Mouse (Mus musculus) forebrain, embryonic 13.5 days (tissue): Measurements from ENCODE around the gene Tmem214. TPM values are rescaled to one million over a fixed set of nuclear protein-coding genes. Genes with fewer than 3 reads are reported as not detected.

Experiments
- ATAC-seq: fragments of 200-750 bp; cut with Nextera tagmentation; 2 replicates; pipeline ENCODE4 v1.8.0; 2017
- H3K27ac ChIP-seq: fragments of 300-500 bp; sonication (generic); 2 replicates; pipeline ENCODE4 v1.5.1; 2015; ENCODE audit warnings: inconsistent platforms, mild to moderate bottlenecking, moderate library complexity
- H3K27me3 ChIP-seq: fragments of 300-500 bp; sonication (generic); 2 replicates; pipeline ENCODE4 v1.6.1; 2015; ENCODE audit warnings: mild to moderate bottlenecking, inconsistent platforms
- H3K36me3 ChIP-seq: fragments of 300-500 bp; sonication (generic); 2 replicates; pipeline ENCODE4 v1.6.1; 2015; ENCODE audit warnings: mild to moderate bottlenecking, inconsistent platforms; ENCODE audit not compliant: poor library complexity, severe bottlenecking
- H3K4me1 ChIP-seq: fragments of 300-500 bp; sonication (generic); 2 replicates; pipeline ENCODE4 v1.6.1; 2015; ENCODE audit warnings: inconsistent platforms
- H3K4me2 ChIP-seq: fragments of 300-500 bp; sonication (generic); 2 replicates; pipeline ENCODE4 v1.6.1; 2015; ENCODE audit warnings: inconsistent platforms, mild to moderate bottlenecking, moderate library complexity
- H3K4me3 ChIP-seq: fragments of 300-500 bp; sonication (generic); 2 replicates; pipeline ENCODE4 v1.5.1; 2015; ENCODE audit warnings: mild to moderate bottlenecking, inconsistent platforms
- H3K9ac ChIP-seq: fragments of 300-500 bp; sonication (generic); 2 replicates; pipeline ENCODE4 v1.6.1; 2015; ENCODE audit warnings: mild to moderate bottlenecking, inconsistent platforms
- H3K9me3 ChIP-seq: fragments of 300-500 bp; sonication (generic); replicated peaks from 2 replicates; pipeline ENCODE4 v1.6.1; 2016; ENCODE audit warnings: inconsistent platforms
- WGBS: fragments of 180-500 bp; shearing (Covaris S2); methylation state at CpG from one replicate; pipeline ENCODE4 v1.1.7; 2015; 5-methylcytosine and 5-hydroxymethylcytosine counted together
- polyA plus RNA-seq: library from polyadenylated mRNA; unstranded; fragments of >200 nt; fragmentation: Nextera tagmentation; extraction: Ambion mirVana; gene quantifications from 2 replicates; pipeline ENCODE4 v1.2.1, GENCODE M21; 2015

The Tmem214 gene
- polyA plus RNA-seq, 1 experiment from 2014 or later, result 44.0 TPM

DNA sequence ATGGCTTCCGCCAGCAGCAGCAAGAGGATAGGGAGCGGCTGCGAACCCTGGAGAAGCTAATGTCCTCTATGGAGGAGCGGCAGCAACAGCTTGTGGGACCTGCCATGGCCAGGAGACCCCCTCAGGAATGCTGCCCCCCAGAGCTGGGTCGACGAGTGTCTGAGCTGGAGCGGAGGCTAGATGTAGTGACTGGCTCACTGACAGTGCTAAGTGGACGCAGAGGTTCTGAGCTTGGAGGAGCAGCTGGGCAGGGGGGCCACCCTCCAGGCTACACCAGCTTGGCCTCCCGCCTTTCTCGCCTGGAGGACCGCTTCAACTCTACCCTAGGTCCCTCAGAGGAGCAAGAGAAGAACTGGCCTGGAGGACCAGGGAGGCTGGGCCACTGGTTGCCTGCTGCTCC is 49.5 kb downstream of the Tmem214 start:
- Histone ChIP-seq H3K36me3 (no peaks in the 10 kb centered on the region), H3K4me3 (no peak overlapping the region), H3K4me1 (peaks cover 49% of the 10 kb centered on the region), H3K9me3 (no peaks in the 10 kb centered on the region), H3K27ac (no peak overlapping the region), H3K27me3 (no peaks in the 10 kb centered on the region; the same call in 1 of the 2 replicates), H3K9ac (no peak overlapping the region), H3K4me2 (no peak overlapping the region)
- no peak for ATAC-seq
- WGBS, result 88% methylated on average over 11 of the region's 11 CpGs

DNA sequence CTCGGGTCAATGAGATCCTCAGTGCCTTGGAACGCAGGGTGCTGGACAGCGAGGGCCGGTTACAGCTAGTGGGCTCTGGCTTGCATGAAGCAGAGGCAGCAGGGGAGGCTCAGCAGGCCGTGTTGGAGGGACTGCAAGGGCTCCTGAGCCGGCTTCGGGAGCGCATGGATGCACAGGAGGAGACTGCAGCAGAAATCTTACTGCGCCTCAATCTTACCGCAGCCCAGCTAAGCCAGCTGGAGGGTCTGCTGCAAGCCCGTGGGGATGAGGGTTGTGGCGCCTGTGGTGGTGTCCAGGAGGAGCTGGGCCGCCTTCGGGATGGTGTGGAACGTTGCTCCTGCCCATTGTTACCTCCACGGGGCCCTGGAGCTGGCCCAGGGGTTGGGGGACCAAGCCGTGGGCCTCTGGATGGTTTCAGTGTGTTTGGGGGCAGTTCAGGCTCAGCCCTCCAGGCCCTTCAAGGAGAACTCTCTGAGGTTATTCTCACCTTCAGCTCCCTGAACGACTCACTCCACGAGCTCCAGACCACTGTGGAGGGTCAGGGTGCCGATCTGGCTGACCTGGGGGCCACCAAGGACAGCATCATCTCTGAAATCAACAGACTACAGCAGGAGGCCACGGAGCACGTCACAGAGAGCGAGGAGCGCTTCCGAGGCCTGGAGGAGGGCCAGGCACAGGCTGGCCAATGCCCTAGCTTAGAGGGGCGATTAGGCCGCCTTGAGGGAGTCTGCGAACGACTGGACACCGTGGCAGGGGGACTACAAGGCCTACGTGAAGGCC is 50.3 kb downstream of the Tmem214 start:
- H3K4me2 ChIP-seq, result no peak overlapping the region
- no peaks in the 10 kb centered on the region for H3K9me3 ChIP-seq
- no peak overlapping the region for H3K9ac ChIP-seq
- no peaks in the 10 kb centered on the region for H3K36me3 ChIP-seq
- no peak overlapping the region for H3K4me3 ChIP-seq
- no peak overlapping the region for H3K27ac ChIP-seq
- no peaks in the 10 kb centered on the region; the same call in 1 of the 2 replicates for H3K27me3 ChIP-seq
- ATAC-seq, result no peak
- 85% methylated on average over 31 of the region's 31 CpGs for WGBS
- H3K4me1 ChIP-seq, result peaks cover 48% of the 10 kb centered on the region

DNA sequence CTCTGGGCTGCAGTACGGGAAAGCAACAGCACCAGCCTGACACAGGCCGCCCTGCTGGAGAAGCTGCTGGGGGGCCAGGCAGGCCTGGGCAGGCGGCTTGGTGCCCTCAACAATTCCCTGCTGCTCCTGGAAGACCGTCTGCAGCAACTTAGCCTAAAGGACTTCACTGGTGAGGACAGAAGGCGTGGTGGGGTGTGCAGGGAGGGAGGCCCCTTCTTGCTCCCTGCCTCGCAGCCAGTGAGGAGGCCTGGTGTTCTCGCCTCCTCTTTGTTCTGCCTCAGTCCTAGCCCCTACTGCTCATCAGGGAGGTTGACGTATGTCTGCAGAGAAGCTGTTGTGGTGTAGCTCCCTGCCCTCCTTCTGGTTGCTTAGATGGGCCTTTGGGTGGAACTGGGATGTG is 50.9 kb downstream of the Tmem214 start:
- Histone ChIP-seq H3K9me3 (no peaks in the 10 kb centered on the region), H3K4me3 (no peak overlapping the region), H3K27ac (no peak overlapping the region), H3K4me1 (peaks cover 42% of the 10 kb centered on the region), H3K9ac (no peak overlapping the region), H3K4me2 (no peak overlapping the region), H3K27me3 (no peaks in the 10 kb centered on the region; the same call in 1 of the 2 replicates), H3K36me3 (no peaks in the 10 kb centered on the region)
- WGBS, result 84% methylated on average over 8 of the region's 8 CpGs
- no peak for ATAC-seq

DNA sequence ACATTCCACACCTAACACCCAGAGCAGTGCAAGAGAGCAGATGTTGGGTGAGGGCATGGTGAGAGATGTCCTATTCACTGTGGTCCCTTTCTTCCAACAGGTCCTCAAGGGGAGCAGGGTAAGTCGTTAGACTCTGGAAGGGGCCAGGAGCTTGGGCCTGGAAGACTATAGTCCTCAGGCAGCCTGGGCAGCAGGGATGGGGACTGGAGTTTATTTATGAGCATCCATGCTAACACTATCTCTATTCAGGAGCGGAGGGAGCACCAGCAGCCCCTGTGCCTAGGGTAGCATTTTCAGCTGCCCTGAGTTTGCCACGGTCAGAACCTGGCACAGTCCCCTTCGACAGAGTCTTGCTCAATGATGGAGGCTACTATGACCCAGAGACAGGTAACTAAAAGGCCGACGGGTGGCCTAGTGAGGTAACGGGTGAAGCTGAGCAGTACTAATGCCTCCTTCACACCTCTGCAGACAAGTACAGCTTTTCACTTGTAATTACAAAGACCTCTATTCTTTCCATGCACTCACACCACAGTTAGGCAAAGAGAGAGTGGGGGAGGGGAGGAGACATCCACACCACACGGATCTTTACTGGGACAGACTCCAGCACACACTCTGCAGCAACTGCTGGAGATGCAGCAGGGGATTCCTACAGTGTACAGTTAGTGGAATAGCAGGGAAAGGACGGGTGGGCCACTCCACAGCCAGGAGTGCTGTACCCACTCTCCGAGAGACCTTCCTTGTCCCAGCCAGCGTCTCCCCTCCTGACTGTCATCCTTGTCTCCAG is 52.2 kb downstream of the Tmem214 start:
- no peak overlapping the region; the same call in 1 of the 2 replicates for H3K27ac ChIP-seq
- no peaks in the 10 kb centered on the region; the same call in 1 of the 2 replicates for H3K27me3 ChIP-seq
- H3K4me3 ChIP-seq, result no peak overlapping the region
- H3K4me2 ChIP-seq, result peak overlapping the region; percentile 88; the same call in 1 of the 2 replicates
- H3K9me3 ChIP-seq, result no peaks in the 10 kb centered on the region
- 0 out of 2 replicates have a peak overlapping the region, but pooled peaks have one; percentile 8 for H3K9ac ChIP-seq
- ATAC-seq, result no peak
- H3K36me3 ChIP-seq, result no peaks in the 10 kb centered on the region
- WGBS, result 61% methylated on average over 11 of the region's 11 CpGs
- peaks cover 40% of the 10 kb centered on the region for H3K4me1 ChIP-seq

DNA sequence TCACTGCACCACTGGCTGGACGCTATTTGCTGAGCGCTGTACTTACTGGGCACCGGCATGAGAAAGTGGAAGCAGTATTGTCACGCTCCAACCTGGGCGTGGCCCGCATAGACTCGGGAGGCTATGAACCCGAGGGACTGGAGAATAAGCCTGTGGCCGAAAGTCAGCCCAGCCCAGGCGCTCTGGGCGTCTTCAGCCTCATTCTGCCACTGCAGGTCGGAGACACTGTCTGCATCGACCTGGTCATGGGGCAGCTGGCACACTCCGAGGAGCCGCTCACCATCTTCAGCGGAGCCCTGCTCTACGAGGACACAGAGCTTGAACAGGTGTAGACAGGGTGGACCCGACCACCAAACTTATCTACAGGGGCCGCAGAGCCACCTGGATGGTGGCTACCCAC is 52.8 kb downstream of the Tmem214 start:
- H3K36me3 ChIP-seq, result no peaks in the 10 kb centered on the region
- H3K4me3 ChIP-seq, result 0 out of 2 replicates have a peak overlapping the region, but pooled peaks have one; percentile 2
- WGBS, result 64% methylated on average over 19 of the region's 19 CpGs
- no peaks in the 10 kb centered on the region for H3K9me3 ChIP-seq
- peaks cover 35% of the 10 kb centered on the region for H3K4me1 ChIP-seq
- no peak overlapping the region for H3K27ac ChIP-seq
- 0 out of 2 replicates have a peak, but pooled peaks have one; percentile 0 for ATAC-seq
- H3K4me2 ChIP-seq, result peak overlapping the region; percentile 88
- H3K27me3 ChIP-seq, result no peaks in the 10 kb centered on the region; the same call in 1 of the 2 replicates
- 0 out of 2 replicates have a peak overlapping the region, but pooled peaks have one; percentile 8 for H3K9ac ChIP-seq

DNA sequence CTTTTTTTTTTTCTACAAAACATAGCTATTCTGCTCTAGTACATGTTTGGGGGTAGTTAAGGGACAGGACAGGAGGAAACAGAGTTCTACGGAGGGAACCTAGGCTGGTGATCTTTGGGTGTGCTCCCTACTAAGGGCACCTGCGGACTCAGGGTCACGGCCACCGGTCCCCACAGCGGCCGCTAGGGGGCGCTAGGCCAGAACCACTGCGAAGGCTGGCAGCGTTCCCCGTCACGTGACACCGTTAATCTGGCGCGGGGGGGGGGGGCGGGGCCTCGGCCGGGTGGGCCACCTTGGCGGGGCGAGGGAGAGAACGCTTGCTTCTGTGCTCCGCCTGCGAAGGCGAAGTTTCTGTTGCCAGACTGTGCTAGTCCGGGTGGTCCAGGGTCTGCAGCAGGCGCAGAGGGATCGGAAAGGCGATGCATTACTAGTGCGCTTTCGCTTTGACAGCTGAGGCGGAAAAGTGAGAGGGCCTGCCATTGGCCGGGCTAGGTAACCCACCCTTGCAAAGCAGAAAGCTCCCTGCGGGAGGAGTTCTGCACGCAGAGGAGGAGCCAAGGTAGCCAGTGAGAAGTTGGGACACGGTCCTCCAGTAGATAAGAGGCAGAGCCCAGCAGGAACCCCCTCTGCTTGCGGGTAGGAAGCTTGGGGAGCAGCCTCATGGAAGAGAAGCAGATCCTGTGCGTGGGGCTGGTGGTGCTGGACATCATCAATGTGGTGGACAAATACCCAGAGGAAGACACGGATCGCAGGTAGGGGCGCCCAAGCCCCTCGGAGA is 53.6 kb downstream of the Tmem214 start, which contains the start of gene Khk:
Gene Khk, plus strand, starts transcription at position 176 of the 778 bp plus-strand sequence.
- Histone ChIP-seq H3K36me3 (no peaks in the 10 kb centered on the region), H3K27me3 (no peaks in the 10 kb centered on the region; the same call in 1 of the 2 replicates), H3K9ac (peak within 1 kb of the TSS; percentile 67), H3K4me1 (peaks cover 29% of the 10 kb centered on the region), H3K4me2 (peak within 1 kb of the TSS; percentile 88), H3K27ac (peak within 1 kb of the TSS; percentile 74), H3K4me3 (peak within 1 kb of the TSS; percentile 51), H3K9me3 (no peaks in the 10 kb centered on the region)
- under 1% methylated on average over 39 of the region's 40 CpGs for WGBS
- peak; percentile 86 for ATAC-seq

DNA sequence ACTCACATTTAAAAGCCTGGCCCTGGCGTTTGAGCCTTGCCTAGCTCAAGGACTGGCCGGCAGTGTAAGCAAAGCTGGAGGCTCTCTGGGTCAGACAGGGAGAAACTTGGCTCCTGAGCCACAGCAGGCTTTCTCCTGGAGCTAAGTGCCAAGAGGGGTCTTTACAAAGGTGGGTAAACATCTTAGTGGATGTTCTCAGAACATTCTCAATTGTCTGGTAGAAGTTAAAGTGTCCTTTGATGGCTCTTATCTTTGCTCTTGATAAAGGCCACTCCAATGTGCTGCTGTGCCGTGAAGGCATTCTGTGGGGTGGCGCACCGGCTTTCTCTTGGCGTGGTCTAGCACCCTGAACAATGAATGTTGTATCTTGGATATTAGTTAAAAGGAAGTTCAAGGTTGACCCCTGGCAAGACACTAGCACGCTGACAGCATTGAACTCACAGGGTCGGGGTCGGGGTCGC is 54.8 kb downstream of the Tmem214 start:
- H3K27ac ChIP-seq, result no peak overlapping the region
- no peak overlapping the region for H3K9ac ChIP-seq
- WGBS, result 79% methylated on average over 10 of the region's 10 CpGs
- no peak for ATAC-seq
- H3K36me3 ChIP-seq, result no peaks in the 10 kb centered on the region
- H3K9me3 ChIP-seq, result no peaks in the 10 kb centered on the region
- no peak overlapping the region for H3K4me3 ChIP-seq
- H3K4me2 ChIP-seq, result peak overlapping the region; percentile 88
- peaks cover 28% of the 10 kb centered on the region for H3K4me1 ChIP-seq
- H3K27me3 ChIP-seq, result no peaks in the 10 kb centered on the region; the same call in 1 of the 2 replicates

DNA sequence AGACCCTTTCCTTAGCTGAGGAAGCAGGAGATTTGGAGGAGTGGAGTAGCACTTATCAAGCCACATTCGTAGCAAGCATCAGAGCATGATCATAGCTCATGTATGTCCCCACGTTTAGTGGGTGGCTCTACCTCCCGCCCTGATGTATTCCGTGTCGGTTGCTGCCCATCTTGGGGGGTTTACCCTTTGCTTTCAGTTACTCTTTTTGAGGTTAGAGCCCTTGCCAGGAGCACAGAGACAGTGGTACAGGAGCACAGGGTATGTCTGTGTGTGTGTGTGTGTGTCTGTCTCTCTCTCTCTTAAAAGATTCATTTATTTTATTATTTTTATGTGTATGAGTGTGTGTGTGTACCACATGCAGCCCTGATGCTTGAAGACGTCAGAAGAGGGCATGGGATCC is 55.3 kb downstream of the Tmem214 start:
- Histone ChIP-seq H3K27ac (no peak overlapping the region), H3K4me3 (no peak overlapping the region), H3K9ac (no peak overlapping the region), H3K27me3 (no peaks in the 10 kb centered on the region; the same call in 1 of the 2 replicates), H3K9me3 (no peaks in the 10 kb centered on the region), H3K4me2 (no peak overlapping the region), H3K36me3 (no peaks in the 10 kb centered on the region), H3K4me1 (peaks cover 28% of the 10 kb centered on the region)
- ATAC-seq, result no peak
- 86% methylated on average over 6 of the region's 6 CpGs for WGBS

DNA sequence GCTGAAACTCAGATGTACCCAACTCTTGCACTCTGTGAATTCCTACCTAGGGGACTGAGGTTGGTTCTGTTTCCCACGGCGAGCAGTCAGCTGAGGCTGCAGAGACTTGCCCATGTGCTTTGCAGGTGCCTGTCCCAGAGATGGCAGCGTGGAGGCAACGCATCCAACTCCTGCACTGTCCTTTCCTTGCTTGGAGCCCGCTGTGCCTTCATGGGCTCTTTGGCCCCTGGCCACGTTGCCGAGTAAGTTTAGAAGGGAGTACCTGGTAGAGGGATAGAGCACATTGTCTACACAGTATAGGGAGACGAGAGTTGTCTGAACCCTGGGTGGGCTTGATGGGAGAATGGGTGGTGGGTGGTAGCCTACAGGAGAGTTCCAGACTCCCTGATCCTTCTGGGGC is 56.8 kb downstream of the Tmem214 start:
- no peak overlapping the region for H3K9ac ChIP-seq
- no peak overlapping the region for H3K4me2 ChIP-seq
- no peak for ATAC-seq
- H3K4me1 ChIP-seq, result peaks cover 27% of the 10 kb centered on the region
- no peaks in the 10 kb centered on the region for H3K36me3 ChIP-seq
- H3K27me3 ChIP-seq, result no peaks in the 10 kb centered on the region; the same call in 1 of the 2 replicates
- WGBS, result 82% methylated on average over 8 of the region's 8 CpGs
- H3K4me3 ChIP-seq, result no peak overlapping the region
- H3K27ac ChIP-seq, result no peak overlapping the region
- no peaks in the 10 kb centered on the region for H3K9me3 ChIP-seq

DNA sequence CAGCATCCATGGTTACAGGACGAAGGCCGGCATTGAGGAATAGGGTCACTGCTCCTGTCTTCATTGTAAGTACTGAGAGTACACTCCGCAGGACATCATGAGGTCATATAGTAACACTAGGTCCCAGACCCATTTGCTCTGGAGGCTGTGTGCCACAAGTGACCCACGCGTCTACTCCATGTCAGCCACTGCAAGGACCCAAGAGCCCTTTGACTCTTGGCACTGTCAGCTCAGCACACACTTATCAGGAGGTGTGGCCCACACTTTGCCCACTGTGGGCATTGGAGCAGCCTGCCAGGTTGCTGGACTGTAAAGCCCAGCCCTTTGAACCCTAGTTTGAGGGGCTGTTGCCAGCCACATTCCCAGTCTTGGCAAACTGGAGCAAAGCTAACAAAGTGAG is 57.4 kb downstream of the Tmem214 start:
- no peak overlapping the region for H3K4me2 ChIP-seq

DNA sequence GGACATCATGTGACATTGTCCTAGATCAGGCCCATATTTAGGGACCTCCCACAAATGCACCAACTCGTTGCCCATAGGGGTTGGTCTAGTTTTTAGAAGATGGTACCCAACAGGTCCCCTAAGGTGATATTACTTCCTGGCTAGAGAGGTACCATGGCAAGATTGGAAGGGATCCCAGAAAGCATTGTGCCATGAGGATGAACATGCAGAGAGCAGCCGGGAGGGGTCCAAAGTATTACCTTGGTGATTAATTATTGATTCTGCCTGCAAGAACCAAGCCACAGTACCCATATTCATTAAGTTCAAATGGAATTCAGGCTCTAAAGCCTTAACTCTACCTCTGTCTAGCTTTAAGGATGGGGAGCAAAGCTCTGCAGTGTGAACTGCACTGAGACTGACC is 58.3 kb downstream of the Tmem214 start:
- ATAC-seq, result no peak
- Histone ChIP-seq H3K27me3 (no peaks in the 10 kb centered on the region; the same call in 1 of the 2 replicates), H3K4me3 (no peak overlapping the region), H3K27ac (no peak overlapping the region), H3K4me1 (peaks cover 19% of the 10 kb centered on the region), H3K9ac (no peak overlapping the region), H3K4me2 (no peak overlapping the region), H3K36me3 (no peaks in the 10 kb centered on the region), H3K9me3 (no peaks in the 10 kb centered on the region)
- WGBS, result 82% methylated on average over 2 of the region's 2 CpGs

More for the DNA sequence above, 57.4 kb downstream of the Tmem214 start:
- Histone ChIP-seq H3K4me1 (peaks cover 21% of the 10 kb centered on the region), H3K27ac (no peak overlapping the region), H3K9me3 (no peaks in the 10 kb centered on the region), H3K27me3 (no peaks in the 10 kb centered on the region; the same call in 1 of the 2 replicates), H3K4me3 (no peak overlapping the region), H3K9ac (no peak overlapping the region), H3K36me3 (no peaks in the 10 kb centered on the region)
- 92% methylated on average over 5 of the region's 5 CpGs for WGBS
- no peak for ATAC-seq
